Mouse (Mus musculus) myocyte (in vitro differentiated cells): ENCODE measurements around the gene Mdfic. TPM values are rescaled to one million over a fixed set of nuclear protein-coding genes. Genes with fewer than 3 reads are reported as not detected.

Experiments
- H3K27me3 ChIP-seq: one replicate; pipeline ENCODE4 v1.6.1; 2011; ENCODE audit not compliant: control insufficient read depth, insufficient read depth, insufficient read length
- H3K36me3 ChIP-seq: one replicate; pipeline ENCODE4 v1.6.1; 2011; ENCODE audit not compliant: control insufficient read depth, insufficient read depth
- H3K4me2 ChIP-seq: one replicate; pipeline ENCODE4 v1.6.1; 2011; ENCODE audit warnings: low read depth, control low read depth
- H3K4me3 ChIP-seq: one replicate; pipeline ENCODE4 v1.5.1; 2011; ENCODE audit warnings: mild to moderate bottlenecking, control low read depth, moderate library complexity
- H3K79me2 ChIP-seq: one replicate; pipeline ENCODE4 v1.6.1; 2011; ENCODE audit not compliant: control insufficient read depth, insufficient read depth
- H3ac ChIP-seq: one replicate; pipeline ENCODE4 v1.6.1; 2011; ENCODE audit not compliant: control insufficient read depth, insufficient read length
- CEBPB ChIP-seq: IDR thresholded peaks from 2 replicates; pipeline ENCODE4 v1.6.1; 2011; ENCODE audit warnings: mild to moderate bottlenecking, moderate library complexity; ENCODE audit not compliant: poor library complexity, insufficient read depth, severe bottlenecking
- E2F4 ChIP-seq: IDR thresholded peaks from one replicate; pipeline ENCODE4 v1.6.1; 2011; ENCODE audit warnings: mild to moderate bottlenecking, control low read depth, moderate library complexity; ENCODE audit not compliant: insufficient read depth
- MAX ChIP-seq: IDR thresholded peaks from one replicate; pipeline ENCODE4 v1.6.1; 2011; ENCODE audit warnings: low read depth, mild to moderate bottlenecking, control low read depth
- MYOD1 ChIP-seq, 3 experiments: IDR thresholded peaks; one replicate each; pipeline ENCODE4 v1.6.1; 2011; ENCODE audit warnings: control low read depth in 2 of 3, low read depth in 2 of 3, mild to moderate bottlenecking in 2 of 3, moderate library complexity in 1 of 3; ENCODE audit not compliant: insufficient read length in 2 of 3, control insufficient read depth in 1 of 3
- MYOG ChIP-seq, 3 experiments: IDR thresholded peaks; one replicate each; pipeline ENCODE4 v1.6.1; 2011; ENCODE audit warnings: control low read depth in 2 of 3, low read depth in 2 of 3, mild to moderate bottlenecking in 2 of 3; ENCODE audit not compliant: insufficient read length in 2 of 3, control insufficient read depth in 1 of 3, insufficient read depth in 1 of 3
- POLR2A ChIP-seq: IDR thresholded peaks from one replicate; pipeline ENCODE4 v1.6.1; 2011; ENCODE audit warnings: low read depth, mild to moderate bottlenecking, control low read depth, moderate library complexity; ENCODE audit not compliant: insufficient read length
- POLR2AphosphoS2 ChIP-seq: IDR thresholded peaks from one replicate; pipeline ENCODE4 v1.6.1; 2011; ENCODE audit warnings: low read depth, control low read depth; ENCODE audit not compliant: insufficient read length
- REST ChIP-seq: IDR thresholded peaks from one replicate; pipeline ENCODE4 v1.6.1; 2011; ENCODE audit warnings: mild to moderate bottlenecking, control low read depth, moderate library complexity; ENCODE audit not compliant: insufficient read depth, insufficient read length
- SRF ChIP-seq: IDR thresholded peaks from one replicate; pipeline ENCODE4 v1.6.1; 2011; ENCODE audit warnings: low read depth; ENCODE audit not compliant: control insufficient read depth, insufficient read length
- TCF12 ChIP-seq: IDR thresholded peaks from one replicate; pipeline ENCODE4 v1.6.1; 2011; ENCODE audit warnings: mild to moderate bottlenecking, control low read depth; ENCODE audit not compliant: poor library complexity, insufficient read depth, severe bottlenecking
- TCF3 ChIP-seq: IDR thresholded peaks from one replicate; pipeline ENCODE4 v1.6.1; 2011; ENCODE audit warnings: low read depth, control low read depth; ENCODE audit not compliant: insufficient read length
- USF1 ChIP-seq: IDR thresholded peaks from one replicate; pipeline ENCODE4 v1.6.1; 2011; ENCODE audit warnings: low read depth, mild to moderate bottlenecking, control low read depth, moderate library complexity
- polyA plus RNA-seq: library from polyadenylated mRNA; unstranded; fragments of >200 nt; fragmentation: generic; extraction: Trizol; gene quantifications from one replicate; pipeline ENCODE4 v1.2.1, GENCODE M21; 2012; ENCODE audit warnings: missing spikeins

The Mdfic gene
- polyA plus RNA-seq, 1 experiment: 26.9 TPM

- H3K36me3 ChIP-seq: peaks cover 40% of the 10 kb centered on the region
Observed at GRCm38 (mm10) chr6:15743291-15743792, 22.9 kb downstream of the Mdfic start.

DNA sequence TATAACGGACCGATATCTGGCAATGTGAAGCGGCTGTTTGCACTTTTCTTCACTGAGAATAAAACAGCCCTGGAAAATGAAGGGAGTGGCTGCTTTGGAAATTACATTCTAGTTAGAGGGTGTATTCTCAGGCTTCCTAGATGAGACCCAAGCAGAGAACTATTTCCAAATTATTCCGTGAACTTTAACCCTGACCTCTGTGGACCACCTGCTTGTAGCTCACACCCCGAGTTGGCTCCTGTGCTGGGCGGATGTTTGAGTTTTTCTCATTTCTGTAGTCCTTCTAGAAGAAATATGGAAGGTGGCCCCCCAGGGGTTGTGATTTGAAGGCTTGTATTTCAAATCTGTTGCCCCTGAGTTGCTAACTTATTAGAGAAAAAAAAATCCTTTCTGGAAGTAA is 23.3 kb downstream of the Mdfic start:
- Histone ChIP-seq H3K4me3 (peak overlapping the region; percentile 14), H3K4me2 (peak overlapping the region; percentile 99)

More at GRCm38 (mm10) chr6:15743291-15743792, 22.9 kb downstream of the Mdfic start:
- H3ac ChIP-seq: no peak overlapping the region
- H3K4me2 ChIP-seq: peak overlapping the region; percentile 99
- peaks cover 62% of the 10 kb centered on the region for H3K79me2 ChIP-seq
- peak overlapping the region; percentile 14 for H3K4me3 ChIP-seq
- TF ChIP-seq TCF12 (no peak), MYOG (IDR thresholded peaks at IDR 0.05; ENCODE audit: control insufficient read depth in 1 of 3, insufficient read depth in 1 of 3, insufficient read length in 2 of 3, low read depth in 2 of 3) (peak in 1 of 3 experiments; percentile 54), MYOD1 (IDR thresholded peaks at IDR 0.05; ENCODE audit: control insufficient read depth in 1 of 3, insufficient read length in 2 of 3, low read depth in 2 of 3) (peak in 1 of 3 experiments; percentile 46)
- no peaks in the 10 kb centered on the region for H3K27me3 ChIP-seq

GRCm38 (mm10) chr6:15745313-15745712 is 24.9 kb downstream of the Mdfic start:
- peaks cover 22% of the 10 kb centered on the region for H3K36me3 ChIP-seq

More for the DNA sequence above, 23.3 kb downstream of the Mdfic start:
- no peak overlapping the region for H3ac ChIP-seq
- peaks cover 36% of the 10 kb centered on the region for H3K36me3 ChIP-seq
- TF ChIP-seq POLR2AphosphoS2 (no peak), USF1 (no peak), TCF12 (no peak), POLR2A (no peak), E2F4 (no peak), TCF3 (no peak), CEBPB (no peak), MYOG (IDR thresholded peaks at IDR 0.05; ENCODE audit: control insufficient read depth in 1 of 3, insufficient read depth in 1 of 3, insufficient read length in 2 of 3, low read depth in 2 of 3) (no peak), REST (no peak), MYOD1 (IDR thresholded peaks at IDR 0.05; ENCODE audit: control insufficient read depth in 1 of 3, insufficient read length in 2 of 3, low read depth in 2 of 3) (no peak), SRF (no peak), MAX (no peak)
- H3K79me2 ChIP-seq: peaks cover 62% of the 10 kb centered on the region
- no peaks in the 10 kb centered on the region for H3K27me3 ChIP-seq

GRCm38 (mm10) chr6:15745891-15746290 is 25.4 kb downstream of the Mdfic start:
- Histone ChIP-seq H3ac (no peak overlapping the region), H3K36me3 (peaks cover 21% of the 10 kb centered on the region), H3K4me3 (no peak overlapping the region), H3K4me2 (no peak overlapping the region), H3K79me2 (peaks cover 60% of the 10 kb centered on the region), H3K27me3 (no peaks in the 10 kb centered on the region)
- TF ChIP-seq USF1 (peak; percentile 43), SRF (no peak), MYOD1 (IDR thresholded peaks at IDR 0.05; ENCODE audit: control insufficient read depth in 1 of 3, insufficient read length in 2 of 3, low read depth in 2 of 3) (peak in 2 of 3 experiments; percentile 36 to 50), TCF12 (no peak)

More at GRCm38 (mm10) chr6:15745313-15745712, 24.9 kb downstream of the Mdfic start:
- no peak for TF ChIP-seq REST
- TF ChIP-seq SRF: no peak
- TF ChIP-seq CEBPB: no peak
- TF ChIP-seq MYOD1 (IDR thresholded peaks at IDR 0.05; ENCODE audit: control insufficient read depth in 1 of 3, insufficient read length in 2 of 3, low read depth in 2 of 3): no peak
- TF ChIP-seq MAX: no peak
- TF ChIP-seq POLR2A: no peak
- no peak for TF ChIP-seq TCF3
- no peak for TF ChIP-seq TCF12
- TF ChIP-seq POLR2AphosphoS2: no peak
- no peak for TF ChIP-seq MYOG (IDR thresholded peaks at IDR 0.05; ENCODE audit: control insufficient read depth in 1 of 3, insufficient read depth in 1 of 3, insufficient read length in 2 of 3, low read depth in 2 of 3)
- TF ChIP-seq USF1: no peak
- no peak for TF ChIP-seq E2F4
- H3K4me2 ChIP-seq: no peak overlapping the region
- H3ac ChIP-seq: no peak overlapping the region
- no peaks in the 10 kb centered on the region for H3K27me3 ChIP-seq
- H3K4me3 ChIP-seq: no peak overlapping the region
- H3K79me2 ChIP-seq: peaks cover 62% of the 10 kb centered on the region

GRCm38 (mm10) chr6:15747396-15748155 is 27.1 kb downstream of the Mdfic start:
- H3ac ChIP-seq: no peak overlapping the region

More at GRCm38 (mm10) chr6:15747396-15748155, 27.1 kb downstream of the Mdfic start:
- Histone ChIP-seq H3K4me3 (no peak overlapping the region), H3K36me3 (peaks cover 22% of the 10 kb centered on the region), H3K79me2 (peaks cover 72% of the 10 kb centered on the region), H3K27me3 (no peaks in the 10 kb centered on the region), H3K4me2 (no peak overlapping the region)
- TF ChIP-seq SRF (no peak), MAX (no peak), MYOD1 (IDR thresholded peaks at IDR 0.05; ENCODE audit: control insufficient read depth in 1 of 3, insufficient read length in 2 of 3, low read depth in 2 of 3) (no peak), TCF12 (no peak), POLR2A (no peak), CEBPB (no peak), USF1 (no peak), MYOG (IDR thresholded peaks at IDR 0.05; ENCODE audit: control insufficient read depth in 1 of 3, insufficient read depth in 1 of 3, insufficient read length in 2 of 3, low read depth in 2 of 3) (no peak), REST (no peak), E2F4 (no peak), POLR2AphosphoS2 (no peak)
